Mouse (Mus musculus): ENCODE data around the gene Pnmal2.

DNA sequence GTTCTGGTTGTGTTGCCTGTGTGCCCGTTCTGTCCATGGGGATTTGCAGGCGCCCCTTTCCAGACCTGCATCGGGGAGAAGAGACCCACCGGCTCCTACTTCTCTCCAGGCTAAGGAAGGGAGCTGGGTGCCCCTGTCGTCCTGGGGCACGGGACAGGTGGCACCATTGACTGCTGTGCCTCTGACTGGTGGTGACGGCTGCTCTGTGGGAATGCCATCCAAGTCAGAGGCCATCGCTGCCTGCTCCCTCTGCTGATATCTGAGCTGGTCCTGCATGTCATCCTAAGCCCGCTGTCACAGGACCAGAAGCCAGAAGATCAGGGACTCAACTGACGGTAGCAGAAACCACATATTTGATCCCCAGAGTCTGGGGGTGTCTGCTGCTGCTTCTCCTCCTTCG, 35.6 kb upstream of the Pnmal2 start:
- TF ChIP-seq POLR2A (IDR thresholded peaks at IDR 0.05; ENCODE audit: borderline replicate concordance, insufficient read depth, low read length): no peak
- no peak for TF ChIP-seq CTCF (IDR thresholded peaks at IDR 0.05; ENCODE audit: borderline replicate concordance, insufficient read depth, low read depth, low read length)
